Mouse (Mus musculus) testis, adult 2 months (tissue): ENCODE data around the gene Card10.

ENCODE experiments used
- CTCF ChIP-seq: fragments of 200-500 bp; IDR thresholded peaks from 2 replicates; pipeline ENCODE4 v1.5.1; 2012; ENCODE audit warnings: low read depth, mild to moderate bottlenecking, inconsistent platforms, low read length, moderate library complexity; ENCODE audit not compliant: control insufficient read depth, insufficient read depth, insufficient replicate concordance
- POLR2A ChIP-seq: fragments of 200-500 bp; IDR thresholded peaks from 2 replicates; pipeline ENCODE4 v1.6.1; 2012; ENCODE audit warnings: low read depth, mild to moderate bottlenecking, inconsistent platforms, low read length, moderate library complexity; ENCODE audit not compliant: control insufficient read depth

GRCm38 (mm10) chr15:78848467-78848866 lies 45.6 kb upstream of the Card10 start:
- TF ChIP-seq POLR2A (no peak), CTCF (peak; percentile 89)
